Mouse (Mus musculus) liver, embryonic 14.5 days (tissue): ENCODE data around the gene Cadm2.

Experiments used
- CTCF ChIP-seq: IDR thresholded peaks from 2 replicates; pipeline ENCODE4 v1.5.1; 2016; ENCODE audit warnings: antibody characterized with exemption, low read depth, control low read depth
- EP300 ChIP-seq: IDR thresholded peaks from 2 replicates; pipeline ENCODE4 v1.6.1; 2016; ENCODE audit warnings: antibody characterized with exemption, low read depth

- TF ChIP-seq CTCF = no peak
- no peak for TF ChIP-seq EP300
Measured at GRCm38 (mm10) chr16:66647798-66648197, 972.9 kb downstream of the Cadm2 start.
